Comparison of ENCODE assay signal across 10 mouse cellular contexts in genomic region chr11:96462191-96462752, GRCm38 (mm10). TPM values are rescaled to one million over a fixed set of nuclear protein-coding genes. Genes with fewer than 3 reads are reported as not detected.
DNase-seq lines count a peak whose midpoint lies in the region; ATAC-seq and TF ChIP-seq lines count a peak whose summit lies in the region.
"Had no signal": no experiment of that assay in that cellular context is flagged by ENCODE, and none has a peak within 500 bp of the region (broad histone marks: within the 10 kb centered on the region; RNA-seq: fewer than 3 reads in every experiment).

No protein-coding gene starts in this region.

- no peak overlapping the region for H3K9ac ChIP-seq in embryonic facial prominence, embryonic 11.5 days (replicated peaks; ENCODE audit: low read length)
- H3K9ac ChIP-seq: liver, embryonic 14.5 days had no signal

- 10% methylated on average over 9 of the region's 9 CpGs for WGBS in embryonic facial prominence, embryonic 11.5 days
- WGBS in cerebellum, adult 2 months, result 19% methylated on average over 9 of the region's 9 CpGs

- peak; percentile 56 for DNase-seq in heart, adult 11 months
- DNase-seq in heart, postnatal 25 days (ENCODE audit: low spot score), result no peak
- peak; percentile 78 for DNase-seq in CD4-positive helper T cell, adult 2 months (ENCODE audit: low read depth, low spot score)
- DNase-seq in embryonic facial prominence, embryonic 11.5 days (ENCODE audit: low spot score), result peak; percentile 47
- DNase-seq in left cerebral cortex, postnatal 25 days (ENCODE audit: low spot score in 2 of 2), result peak; percentile 30 to 60
- no peak for DNase-seq in cerebellum, adult 2 months

- intact Hi-C loops in heart, postnatal 25 days (cut with DNase I), result no loop called here
- intact Hi-C loops in left cerebral cortex, postnatal 25 days (cut with DNase I), result no loop called here

- H3K27ac ChIP-seq in embryonic facial prominence, embryonic 11.5 days (replicated peaks; ENCODE audit: low read depth, low read length), result no peak overlapping the region
- no peak overlapping the region for H3K27ac ChIP-seq in cerebellum, adult 2 months (ENCODE audit: insufficient read depth, low read length)
- H3K27ac ChIP-seq: liver, embryonic 14.5 days had no signal

- no peak overlapping the region for H3K4me3 ChIP-seq in embryonic facial prominence, embryonic 11.5 days (ENCODE audit: low read depth, low read length)
- no peak overlapping the region for H3K4me3 ChIP-seq in cerebellum, adult 2 months (replicated peaks; ENCODE audit: insufficient read depth, low read depth, low read length)

- ATAC-seq in embryonic facial prominence, embryonic 11.5 days (replicated peaks; ENCODE audit: insufficient number of reproducible peaks, low FRiP score, low TSS enrichment, low read depth), result peak; percentile 44; the same call in 1 of the 2 replicates
- no peak for ATAC-seq in granulocyte monocyte progenitor cell, adult 5-6 weeks (replicated peaks; ENCODE audit: poor library complexity, severe bottlenecking)
- no peak for ATAC-seq in monocyte, adult 5-6 weeks (replicated peaks; ENCODE audit: insufficient number of reproducible peaks, low FRiP score, low TSS enrichment, poor library complexity, severe bottlenecking)

- TF ChIP-seq CTCF in cerebellum, adult 2 months (IDR thresholded peaks at IDR 0.05; ENCODE audit: borderline replicate concordance, insufficient read depth, low read depth, low read length), result no peak

- H3K4me1 ChIP-seq in embryonic facial prominence, embryonic 11.5 days (ENCODE audit: control insufficient read depth, insufficient read depth, low read length), result peaks cover 4% of the 10 kb centered on the region
- 0 out of 2 replicates have a peak, but pooled peaks cover 2% of the 10 kb centered on the region for H3K4me1 ChIP-seq in cerebellum, adult 2 months (ENCODE audit: control insufficient read depth, insufficient read depth, low read length)

- no peaks in the 10 kb centered on the region for H3K36me3 ChIP-seq in embryonic facial prominence, embryonic 11.5 days (replicated peaks; ENCODE audit: control insufficient read depth, insufficient read depth, low read depth, low read length)

- H3K27me3 ChIP-seq in embryonic facial prominence, embryonic 11.5 days (ENCODE audit: control insufficient read depth, insufficient read depth, low read length), result peaks cover 21% of the 10 kb centered on the region
- no peaks in the 10 kb centered on the region; the same call in 1 of the 2 replicates for H3K27me3 ChIP-seq in cerebellum, adult 2 months (ENCODE audit: control insufficient read depth, insufficient read depth, low read length)

- H3K4me2 ChIP-seq in embryonic facial prominence, embryonic 11.5 days (ENCODE audit: low read depth, low read length), result no peak overlapping the region

- no peaks in the 10 kb centered on the region for H3K9me3 ChIP-seq in embryonic facial prominence, embryonic 11.5 days (replicated peaks; ENCODE audit: control insufficient read depth, low read length)

- TF ChIP-seq POLR2A in cerebellum, adult 2 months (IDR thresholded peaks at IDR 0.05; ENCODE audit: borderline replicate concordance, insufficient read depth, low read length), result no peak

RNA-seq across cellular contexts. Expression of gene Skap1, which starts 2.1 kb away (rescaled TPM):
- total RNA-seq in heart, postnatal 25 days (2021), result under 1 TPM in 1 of 2 experiments, not detected in 1; 0.17 TPM
- polyA plus RNA-seq in embryonic facial prominence, embryonic 11.5 days (2014; fragmentation: Nextera tagmentation; extraction: Ambion mirVana), result 0.25 and 0.43 TPM in 2 replicates
- 1 to 10 TPM; 1.3 to 1.9 TPM for total RNA-seq in left cerebral cortex, postnatal 25 days (2021)
- not detected in 2 replicates for total RNA-seq in granulocyte monocyte progenitor cell, adult 5-6 weeks (2014; fragmentation: Nextera tagmentation)
- 0.22 and 0.98 TPM in 2 replicates for total RNA-seq in granulocyte monocyte progenitor cell, adult 5-6 weeks (2017)
- 35.6 to 134 TPM (median 47.4 TPM) in 3 replicates for total RNA-seq in monocyte, adult 5-6 weeks (2017)
- polyA plus RNA-seq in cerebellum, adult 2 months (2012; rRNA removed), result 0.98 and 1.5 TPM in 2 replicates
- total RNA-seq: common myeloid progenitor, adult 5-6 weeks had no signal

Comparison
In these comparisons a context has a peak if more than half of its experiments do, and no peak if none do; other contexts are left out.
1. DNase-seq: peak in heart, adult 11 months (single experiment), CD4-positive helper T cell, adult 2 months (single experiment), embryonic facial prominence, embryonic 11.5 days (single experiment) and left cerebral cortex, postnatal 25 days (2 of 2); none in heart, postnatal 25 days (single experiment) and cerebellum, adult 2 months (0 of 2).
2. RNA of gene Skap1, which starts 2.1 kb away (total RNA-seq): 35.6 to 134 TPM in monocyte, adult 5-6 weeks; 1.3 to 1.9 TPM in left cerebral cortex, postnatal 25 days, 0.22 to 0.98 TPM in granulocyte monocyte progenitor cell, adult 5-6 weeks and 0.17 TPM in heart, postnatal 25 days; every median in the first group is over 10 times any median in the second.